Mouse (Mus musculus) liver, embryonic 14.5 days (tissue): Measurements from ENCODE around the gene Rxfp1. TPM values are rescaled to one million over a fixed set of nuclear protein-coding genes. Genes with fewer than 3 reads are reported as not detected.

Source experiments
- ATAC-seq: fragments of 200-750 bp; cut with Nextera tagmentation; 2 replicates; pipeline ENCODE4 v1.8.0; 2017; ENCODE audit warnings: moderate number of reproducible peaks, mild to moderate bottlenecking, moderate library complexity; ENCODE audit not compliant: insufficient read depth
- DNase-seq, 3 experiments: peaks; one replicate each; pipeline ENCODE4 v3.0.0-alpha.2; 2012 to 2013; ENCODE audit warnings: low read depth in 3 of 3, low spot score in 3 of 3
- H3K27ac ChIP-seq: fragments of 300-500 bp; sonication (generic); 2 replicates; pipeline ENCODE4 v1.5.1; 2014; ENCODE audit warnings: moderate library complexity, mild to moderate bottlenecking, control low read depth, inconsistent platforms
- H3K27me3 ChIP-seq: fragments of 300-500 bp; sonication (generic); 2 replicates; pipeline ENCODE4 v1.6.1; 2014; ENCODE audit warnings: mild to moderate bottlenecking, low read length, moderate library complexity; ENCODE audit not compliant: control insufficient read depth, insufficient read depth
- H3K36me3 ChIP-seq: fragments of 300-500 bp; sonication (generic); replicated peaks from 2 replicates; pipeline ENCODE4 v1.6.1; 2014; ENCODE audit warnings: low read depth; ENCODE audit not compliant: control insufficient read depth, insufficient read depth
- H3K4me1 ChIP-seq, 2 experiments: fragments of 200-500 bp in 1 of 2; fragments of 300-500 bp in 1 of 2; sonication (generic) in 1 of 2; replicated peaks; 2 replicates each; pipeline ENCODE4 v1.6.1; 2012 to 2014; ENCODE audit warnings: antibody characterized with exemption in 1 of 2, inconsistent platforms in 1 of 2, low read length in 1 of 2; ENCODE audit not compliant: control insufficient read depth in 2 of 2, insufficient read depth in 2 of 2
- H3K4me2 ChIP-seq: fragments of 300-500 bp; sonication (generic); 2 replicates; pipeline ENCODE4 v1.6.1; 2014; ENCODE audit warnings: low read depth, mild to moderate bottlenecking, control low read depth, moderate library complexity
- H3K4me3 ChIP-seq, 2 experiments: fragments of 200-500 bp in 1 of 2; fragments of 300-500 bp in 1 of 2; sonication (generic) in 1 of 2; 2 replicates each; pipeline ENCODE4 v1.5.1; 2012 to 2014; ENCODE audit warnings: low read depth in 2 of 2, low read length in 2 of 2, mild to moderate bottlenecking in 2 of 2, control low read depth in 1 of 2, inconsistent platforms in 1 of 2, moderate library complexity in 1 of 2; ENCODE audit not compliant: insufficient read depth in 1 of 2
- H3K9ac ChIP-seq: fragments of 300-500 bp; sonication (generic); replicated peaks from 2 replicates; pipeline ENCODE4 v1.6.1; 2014; ENCODE audit warnings: mild to moderate bottlenecking, control low read depth, moderate library complexity
- H3K9me3 ChIP-seq: fragments of 300-500 bp; sonication (generic); 2 replicates; pipeline ENCODE4 v1.6.1; 2016; ENCODE audit warnings: low read length, mixed read lengths; ENCODE audit not compliant: control insufficient read depth
- CTCF ChIP-seq: IDR thresholded peaks from 2 replicates; pipeline ENCODE4 v1.5.1; 2016; ENCODE audit warnings: antibody characterized with exemption, low read depth, control low read depth
- EP300 ChIP-seq: IDR thresholded peaks from 2 replicates; pipeline ENCODE4 v1.6.1; 2016; ENCODE audit warnings: antibody characterized with exemption, low read depth
- WGBS: fragments of 180-500 bp; shearing (Covaris S2); extraction: QIAGEN DNeasy Blood & Tissue Kit; methylation state at CpG from one replicate; pipeline ENCODE4 v1.1.7; 2014; ENCODE audit not compliant: insufficient replicate concordance; 5-methylcytosine and 5-hydroxymethylcytosine counted together
- polyA plus RNA-seq, 2 experiments: library from polyadenylated mRNA; depleted of rRNA in 1 of 2; stranded (reverse) in 1 of 2; unstranded in 1 of 2; fragments of >200 nt; fragmentation: Nextera tagmentation in 1 of 2; extraction: Ambion mirVana in 1 of 2; gene quantifications; 2 replicates each; pipeline versions ENCODE4 v1.2.1 to v1.2.3; 2012 to 2014

Rxfp1 gene
- under 0.01 and 0.01 TPM in 2 replicates for polyA plus RNA-seq (2012; rRNA removed)
- polyA plus RNA-seq (2014; fragmentation: Nextera tagmentation; extraction: Ambion mirVana): not detected in 2 replicates

DNA sequence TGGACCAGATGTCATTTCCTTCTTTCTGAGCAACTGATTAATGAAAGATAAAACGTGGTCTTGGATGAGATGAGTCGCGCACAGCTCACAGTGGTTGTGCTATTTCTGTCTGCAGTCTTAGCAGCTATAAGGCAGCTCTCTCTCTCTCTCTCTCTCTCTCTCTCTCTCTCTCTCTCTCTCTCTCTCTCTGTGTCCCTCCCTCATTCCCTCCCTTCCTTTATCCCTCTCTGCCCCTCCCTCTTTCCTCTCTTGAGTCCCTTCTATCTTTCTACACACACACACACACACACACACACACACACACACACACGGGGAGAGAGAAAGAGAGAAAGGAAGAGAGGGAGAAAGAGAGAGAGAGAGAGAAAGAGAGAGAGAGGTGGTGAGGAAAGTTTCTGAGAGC lies at the start of gene Rxfp1:
Gene Rxfp1 (minus strand): TSS at position 101 of the 400 bp plus-strand sequence.
- no peaks in the 10 kb centered on the region for H3K36me3 ChIP-seq
- no peak within 1 kb of the TSS for H3K9ac ChIP-seq
- no peaks in the 10 kb centered on the region for H3K9me3 ChIP-seq
- WGBS: 24% methylated on average over 4 of the region's 4 CpGs
- DNase-seq (no peak), ATAC-seq (no peak)
- no peak within 1 kb of the TSS for H3K4me3 ChIP-seq
- no peaks in the 10 kb centered on the region for H3K27me3 ChIP-seq
- H3K4me2 ChIP-seq: no peak within 1 kb of the TSS
- no peaks in the 10 kb centered on the region for H3K4me1 ChIP-seq
- TF ChIP-seq CTCF (no peak), EP300 (no peak)
- H3K27ac ChIP-seq: no peak within 1 kb of the TSS

DNA sequence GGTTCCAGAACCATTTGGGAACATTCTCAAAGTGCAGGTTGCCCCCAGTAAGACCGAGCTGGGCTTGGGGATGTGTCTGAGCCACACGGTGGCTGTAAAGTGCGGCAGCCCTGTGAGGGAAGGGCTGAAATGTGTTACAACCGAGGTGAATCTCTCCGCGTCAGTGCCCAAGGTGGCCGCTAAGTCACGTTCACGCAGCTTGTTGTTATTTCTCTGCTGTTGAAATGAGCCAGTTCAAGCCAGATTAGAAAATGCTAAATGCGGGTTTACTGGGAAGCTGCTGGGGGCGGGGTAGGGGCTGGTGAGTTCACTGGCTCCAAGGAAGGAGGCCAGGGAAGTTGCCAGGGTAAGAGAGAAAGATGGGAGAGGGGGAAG lies 46.7 kb upstream of the Rxfp1 start:
- Histone ChIP-seq H3K9me3 (no peaks in the 10 kb centered on the region), H3K9ac (no peak overlapping the region), H3K4me1 (no peaks in the 10 kb centered on the region), H3K36me3 (no peaks in the 10 kb centered on the region), H3K4me2 (no peak overlapping the region), H3K4me3 (no peak overlapping the region), H3K27ac (no peak overlapping the region), H3K27me3 (no peaks in the 10 kb centered on the region; the same call in 1 of the 2 replicates)
- ATAC-seq (no peak), DNase-seq (no peak)
- WGBS: 13% methylated on average over 11 of the region's 11 CpGs
- TF ChIP-seq CTCF: no peak
- no peak for TF ChIP-seq EP300

DNA sequence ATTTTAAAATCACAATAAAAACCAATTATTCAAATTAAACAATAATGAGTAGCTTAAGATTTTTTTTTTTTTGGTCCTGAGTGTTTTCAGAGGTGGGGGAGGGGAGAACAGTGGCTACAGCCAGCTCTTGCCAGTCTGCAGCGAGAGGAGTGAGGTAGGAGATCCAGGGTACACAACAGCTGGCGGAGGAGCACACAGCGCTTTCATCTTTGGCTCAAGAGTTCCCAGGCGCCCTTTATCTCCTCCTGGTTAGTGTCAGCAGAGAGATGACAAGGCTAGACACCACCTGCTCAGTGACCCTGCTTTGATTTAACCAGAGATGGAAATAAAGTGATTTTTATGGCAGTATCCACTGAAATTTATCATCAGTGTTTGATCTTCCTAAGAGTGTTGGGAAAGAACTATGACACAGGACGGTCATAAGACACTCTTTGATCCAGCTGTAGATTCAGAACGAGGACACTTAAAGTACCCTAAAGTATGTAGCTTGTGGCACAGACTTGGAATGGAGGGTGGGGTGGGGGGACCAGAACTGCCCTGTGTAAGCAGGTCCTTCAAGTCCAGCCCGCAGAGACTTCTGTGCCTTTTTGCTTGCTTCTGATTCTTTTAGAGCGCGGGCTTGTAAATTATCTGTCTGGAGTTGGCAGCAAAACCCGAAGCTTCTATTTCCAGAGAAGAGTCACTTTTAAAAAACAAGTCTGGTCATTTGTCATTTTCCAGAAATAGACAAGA lies 46.1 kb upstream of the Rxfp1 start:
- ATAC-seq (no peak), DNase-seq (no peak)
- 36% methylated on average over 10 of the region's 10 CpGs for WGBS
- TF ChIP-seq EP300 (no peak), CTCF (no peak)
- no peaks in the 10 kb centered on the region for H3K9me3 ChIP-seq
- H3K27me3 ChIP-seq: no peaks in the 10 kb centered on the region; the same call in 1 of the 2 replicates
- no peak overlapping the region for H3K27ac ChIP-seq
- H3K4me3 ChIP-seq: no peak overlapping the region
- H3K36me3 ChIP-seq: no peaks in the 10 kb centered on the region
- no peak overlapping the region for H3K9ac ChIP-seq
- no peak overlapping the region for H3K4me2 ChIP-seq
- no peaks in the 10 kb centered on the region for H3K4me1 ChIP-seq

DNA sequence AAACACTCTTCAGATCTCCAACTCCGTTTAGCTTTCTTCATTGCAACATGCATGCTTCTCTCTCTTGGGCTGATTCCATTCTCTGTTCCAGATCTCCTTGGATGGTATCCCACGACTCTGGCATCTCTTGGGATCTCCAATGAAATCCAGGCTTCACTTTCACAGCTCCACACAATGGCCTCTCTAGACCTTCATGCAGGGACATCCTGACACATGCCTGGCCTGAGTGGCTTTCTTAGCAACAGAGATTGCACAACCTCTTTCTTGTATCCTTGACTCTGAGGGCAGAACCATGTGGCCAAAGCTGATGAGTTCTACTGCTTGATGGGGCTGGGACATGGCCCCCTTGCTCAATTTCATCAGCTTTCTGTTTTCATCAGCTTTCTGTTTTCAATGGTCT lies 35.0 kb upstream of the Rxfp1 start:
- Histone ChIP-seq H3K4me1 (no peaks in the 10 kb centered on the region), H3K4me2 (no peak overlapping the region), H3K9ac (no peak overlapping the region), H3K36me3 (no peaks in the 10 kb centered on the region), H3K27ac (no peak overlapping the region), H3K4me3 (no peak overlapping the region), H3K9me3 (no peaks in the 10 kb centered on the region), H3K27me3 (no peaks in the 10 kb centered on the region)
- 48% methylated on average over 2 of the region's 2 CpGs for WGBS
- DNase-seq: no peak
- TF ChIP-seq CTCF (no peak), EP300 (no peak)
- ATAC-seq: no peak

- no peaks in the 10 kb centered on the region for H3K9me3 ChIP-seq
- H3K36me3 ChIP-seq: no peaks in the 10 kb centered on the region
- DNase-seq (no peak), ATAC-seq (no peak)
- no peak overlapping the region for H3K4me2 ChIP-seq
- WGBS: 27% methylated on average over 1 of the region's 1 CpGs
- H3K4me1 ChIP-seq: no peaks in the 10 kb centered on the region
- no peak overlapping the region for H3K27ac ChIP-seq
- no peak overlapping the region for H3K9ac ChIP-seq
- no peak overlapping the region for H3K4me3 ChIP-seq
- TF ChIP-seq CTCF (no peak), EP300 (no peak)
- no peaks in the 10 kb centered on the region for H3K27me3 ChIP-seq
These were observed 16.1 kb upstream of the Rxfp1 start for GRCm38 (mm10) chr3:79753736-79754135.
